Mouse (Mus musculus) lung, embryonic 14.5 days (tissue): ENCODE measurements at regions not wholly inside any gene's neighbourhood (a gene's known extent, or its start where the extent isn't known, plus 50 kb on each side); places are given as distances from the start of the nearest gene placed in this dataset.

ENCODE experiments used
- ATAC-seq: fragments of 200-750 bp; cut with Nextera tagmentation; 2 replicates; pipeline ENCODE4 v1.8.0; 2017; ENCODE audit warnings: mild to moderate bottlenecking, moderate TSS enrichment, moderate library complexity; ENCODE audit not compliant: insufficient read depth
- DNase-seq: peaks from one replicate; pipeline ENCODE4 v3.0.0-alpha.2; 2015
- H3K27ac ChIP-seq: fragments of 300-500 bp; sonication (generic); 2 replicates; pipeline ENCODE4 v1.5.1; 2014; ENCODE audit warnings: low read depth, mild to moderate bottlenecking, moderate library complexity
- H3K27me3 ChIP-seq: fragments of 300-500 bp; sonication (generic); 2 replicates; pipeline ENCODE4 v1.6.1; 2014; ENCODE audit warnings: low read length, control low read depth; ENCODE audit not compliant: insufficient read depth
- H3K36me3 ChIP-seq: fragments of 300-500 bp; sonication (generic); 2 replicates; pipeline ENCODE4 v1.6.1; 2014; ENCODE audit warnings: control low read depth; ENCODE audit not compliant: insufficient read depth
- H3K4me1 ChIP-seq: fragments of 300-500 bp; sonication (generic); 2 replicates; pipeline ENCODE4 v1.6.1; 2014; ENCODE audit warnings: antibody characterized with exemption, control low read depth; ENCODE audit not compliant: insufficient read depth
- H3K4me2 ChIP-seq: fragments of 300-500 bp; sonication (generic); 2 replicates; pipeline ENCODE4 v1.6.1; 2014; ENCODE audit warnings: mild to moderate bottlenecking
- H3K4me3 ChIP-seq: fragments of 300-500 bp; sonication (generic); 2 replicates; pipeline ENCODE4 v1.5.1; 2014; ENCODE audit warnings: low read depth, low read length
- H3K9ac ChIP-seq: fragments of 300-500 bp; sonication (generic); 2 replicates; pipeline ENCODE4 v1.6.1; 2014
- H3K9me3 ChIP-seq: fragments of 300-500 bp; sonication (generic); 2 replicates; pipeline ENCODE4 v1.6.1; 2016; ENCODE audit warnings: low read depth, low read length, control low read depth
- CTCF ChIP-seq: IDR thresholded peaks from 2 replicates; pipeline ENCODE4 v1.5.1; 2016; ENCODE audit warnings: antibody characterized with exemption, low read depth
- WGBS: fragments of 180-500 bp; shearing (Covaris S2); extraction: QIAGEN DNeasy Blood & Tissue Kit; methylation state at CpG from one replicate; pipeline ENCODE4 v1.1.7; 2014; 5-methylcytosine and 5-hydroxymethylcytosine counted together

DNA sequence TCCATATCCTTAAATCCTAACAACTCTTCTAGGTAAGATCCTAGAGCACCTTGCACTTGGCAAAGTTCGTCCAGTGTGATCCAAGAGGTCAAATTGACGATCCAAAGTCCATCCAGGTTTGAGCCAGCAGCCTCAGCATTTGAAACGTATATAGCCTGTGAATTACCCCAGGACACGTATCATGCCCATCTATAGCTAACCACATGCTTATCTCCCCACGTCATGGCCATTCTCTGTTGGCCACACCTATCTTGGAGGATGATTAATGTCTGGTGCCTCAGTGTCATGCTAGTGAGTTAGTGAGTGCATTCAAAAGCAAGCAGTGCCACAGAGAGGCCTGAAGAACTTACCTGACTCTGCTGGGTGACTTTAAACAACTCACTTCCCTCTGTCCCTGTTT, 1521.9 kb upstream of the Gm6569 start:
- ATAC-seq (no peak), DNase-seq (no peak)
- no peak overlapping the region for H3K4me3 ChIP-seq
- no peaks in the 10 kb centered on the region for H3K36me3 ChIP-seq
- no peaks in the 10 kb centered on the region for H3K9me3 ChIP-seq
- WGBS, result 72% methylated on average over 5 of the region's 5 CpGs
- H3K4me1 ChIP-seq, result no peaks in the 10 kb centered on the region
- H3K27me3 ChIP-seq, result no peaks in the 10 kb centered on the region
- H3K9ac ChIP-seq, result no peak overlapping the region
- no peak for TF ChIP-seq CTCF
- no peak overlapping the region for H3K4me2 ChIP-seq
- H3K27ac ChIP-seq, result no peak overlapping the region

DNA sequence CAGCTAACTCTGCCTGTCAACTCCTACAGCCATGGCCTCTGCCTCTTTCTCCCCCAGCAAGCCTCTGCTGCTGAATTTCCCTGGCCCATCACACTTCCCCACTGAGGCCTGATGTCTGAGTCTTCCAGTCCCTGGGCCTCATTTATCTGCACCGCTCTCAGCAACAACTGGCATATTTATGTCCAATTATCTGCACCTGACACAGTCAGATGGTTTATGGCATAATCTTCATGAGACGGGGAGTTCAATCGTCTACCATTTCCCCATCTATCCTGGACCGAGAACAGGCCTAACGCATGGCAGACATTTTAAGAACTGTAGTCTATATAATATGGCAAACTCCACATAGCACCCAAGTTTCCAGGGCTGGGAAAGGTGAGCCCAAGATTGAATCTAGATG, 1512.8 kb upstream of the Gm6569 start:
- no peak for ATAC-seq
- Histone ChIP-seq H3K4me1 (no peaks in the 10 kb centered on the region), H3K4me3 (no peak overlapping the region), H3K9ac (no peak overlapping the region), H3K4me2 (no peak overlapping the region), H3K36me3 (no peaks in the 10 kb centered on the region), H3K27me3 (no peaks in the 10 kb centered on the region), H3K27ac (no peak overlapping the region), H3K9me3 (no peaks in the 10 kb centered on the region)
- no peak for TF ChIP-seq CTCF
- 83% methylated on average over 5 of the region's 5 CpGs for WGBS
- DNase-seq, result no peak

DNA sequence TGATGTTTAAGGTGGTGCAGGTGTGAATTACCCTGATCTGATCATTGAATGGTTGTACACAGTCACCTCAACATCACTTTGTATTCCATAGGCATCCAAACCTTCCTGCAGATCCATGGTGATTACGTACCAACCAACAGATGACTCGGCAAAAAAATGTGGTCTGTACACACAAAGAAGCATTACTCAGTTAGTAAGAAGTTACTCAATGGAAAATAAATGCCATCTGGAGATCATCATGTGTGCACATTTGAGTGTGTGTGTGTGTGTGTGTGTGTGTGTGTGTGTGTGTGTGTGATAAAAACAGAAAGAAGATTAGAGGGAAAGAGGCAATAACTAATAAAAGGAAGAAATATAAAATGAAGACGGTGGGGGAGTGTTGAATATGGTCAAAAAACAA, 1512.2 kb upstream of the Gm6569 start:
- DNase-seq, result no peak
- H3K4me3 ChIP-seq, result no peak overlapping the region
- no peaks in the 10 kb centered on the region for H3K4me1 ChIP-seq
- H3K4me2 ChIP-seq, result no peak overlapping the region
- H3K27me3 ChIP-seq, result no peaks in the 10 kb centered on the region
- H3K36me3 ChIP-seq, result no peaks in the 10 kb centered on the region
- TF ChIP-seq CTCF, result no peak
- no peak overlapping the region for H3K27ac ChIP-seq
- ATAC-seq, result no peak
- WGBS, result 89% methylated on average over 3 of the region's 3 CpGs
- H3K9me3 ChIP-seq, result no peaks in the 10 kb centered on the region
- no peak overlapping the region for H3K9ac ChIP-seq

DNA sequence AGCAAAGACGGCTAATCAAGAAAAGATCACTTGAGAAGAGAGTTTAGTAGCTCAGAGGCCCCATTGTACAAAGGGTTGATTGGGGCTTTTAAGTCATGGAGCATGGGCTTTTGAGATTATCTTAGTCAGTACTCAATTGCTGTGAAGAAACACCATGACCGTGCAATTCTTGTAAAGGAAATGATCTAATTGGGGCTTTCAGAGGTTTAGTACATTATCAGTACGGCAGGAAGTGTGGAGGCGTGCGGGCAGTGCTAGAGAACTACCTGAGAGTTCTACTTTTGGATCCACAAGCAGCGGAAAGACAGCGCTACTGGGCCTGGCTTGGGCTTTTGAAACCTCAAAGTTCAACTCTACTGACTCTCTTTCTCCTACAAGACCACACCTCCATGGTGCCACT, 1511.2 kb upstream of the Gm6569 start:
- no peak for TF ChIP-seq CTCF
- Histone ChIP-seq H3K9me3 (no peaks in the 10 kb centered on the region), H3K36me3 (no peaks in the 10 kb centered on the region), H3K4me1 (no peaks in the 10 kb centered on the region), H3K4me2 (no peak overlapping the region), H3K9ac (no peak overlapping the region), H3K27me3 (no peaks in the 10 kb centered on the region), H3K4me3 (no peak overlapping the region), H3K27ac (no peak overlapping the region)
- 87% methylated on average over 7 of the region's 7 CpGs for WGBS
- ATAC-seq (no peak), DNase-seq (no peak)

DNA sequence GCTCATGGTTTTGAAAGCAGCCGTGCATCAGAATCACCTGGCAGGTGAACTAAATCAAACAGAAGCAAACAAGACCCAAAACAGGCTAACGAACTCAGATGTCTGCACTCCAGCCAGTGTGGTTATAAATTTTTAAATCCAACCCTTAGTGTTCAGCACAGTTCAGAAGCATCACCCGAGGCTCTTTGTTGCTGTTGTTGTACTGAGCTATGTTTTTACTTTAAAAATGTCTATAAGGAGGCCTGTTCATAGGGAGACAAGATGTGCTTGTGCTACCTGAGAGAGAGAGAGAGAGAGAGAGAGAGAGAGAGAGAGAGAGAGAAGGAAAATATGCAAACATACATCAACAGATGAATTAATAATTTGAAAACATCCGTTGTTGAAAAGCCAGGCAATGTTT, 1503.1 kb upstream of the Gm6569 start:
- no peak for TF ChIP-seq CTCF
- Histone ChIP-seq H3K27me3 (no peaks in the 10 kb centered on the region), H3K4me1 (no peaks in the 10 kb centered on the region), H3K9me3 (no peaks in the 10 kb centered on the region), H3K27ac (no peak overlapping the region), H3K4me2 (no peak overlapping the region), H3K9ac (no peak overlapping the region), H3K36me3 (no peaks in the 10 kb centered on the region), H3K4me3 (no peak overlapping the region)
- no peak for DNase-seq
- WGBS, result 59% methylated on average over 4 of the region's 4 CpGs
- no peak for ATAC-seq

DNA sequence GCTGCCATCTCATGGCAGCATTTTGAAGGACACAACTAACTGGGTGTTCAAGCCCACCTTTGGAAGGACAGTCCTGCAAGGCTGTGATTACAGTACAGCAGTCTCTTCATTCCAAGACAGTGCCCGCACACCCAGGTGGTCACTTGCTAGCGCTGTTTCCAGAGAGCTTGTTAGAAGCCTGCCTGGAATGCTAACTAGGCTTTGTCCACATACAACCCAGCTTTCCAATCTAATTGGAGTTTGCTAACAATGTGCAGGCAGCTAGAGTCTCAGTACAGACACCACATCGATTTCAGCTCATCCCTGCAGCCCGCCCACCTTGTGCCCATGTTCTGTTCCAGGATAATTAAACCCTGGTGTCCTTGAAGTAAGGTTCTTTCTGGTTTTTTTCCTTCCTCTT, 1499.9 kb upstream of the Gm6569 start:
- Histone ChIP-seq H3K27me3 (no peaks in the 10 kb centered on the region), H3K36me3 (no peaks in the 10 kb centered on the region), H3K9me3 (no peaks in the 10 kb centered on the region), H3K4me2 (no peak overlapping the region), H3K4me1 (no peaks in the 10 kb centered on the region), H3K4me3 (no peak overlapping the region), H3K27ac (no peak overlapping the region), H3K9ac (no peak overlapping the region)
- ATAC-seq (no peak), DNase-seq (no peak)
- no peak for TF ChIP-seq CTCF
- WGBS, result 84% methylated on average over 4 of the region's 4 CpGs

DNA sequence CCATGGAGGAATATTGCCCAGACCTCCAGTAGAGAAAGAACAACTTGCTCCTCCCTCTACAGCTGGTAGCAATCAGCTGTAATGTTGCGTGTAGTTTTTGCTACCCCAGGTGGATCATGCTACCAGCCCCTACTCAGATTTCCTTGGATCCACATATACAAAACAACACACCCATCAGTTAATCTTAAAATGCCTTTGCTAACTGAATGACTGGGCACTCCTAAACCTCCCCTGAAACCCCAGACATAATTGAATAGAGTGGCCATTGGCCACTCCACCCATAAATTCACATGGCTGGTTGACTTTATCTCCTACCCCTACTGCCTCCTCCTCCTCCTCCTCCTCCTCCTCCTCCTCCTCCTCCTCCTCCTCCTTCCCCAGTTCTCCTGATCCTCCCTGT, 1494.7 kb upstream of the Gm6569 start:
- H3K9me3 ChIP-seq, result no peaks in the 10 kb centered on the region
- no peak overlapping the region for H3K27ac ChIP-seq
- H3K4me2 ChIP-seq, result no peak overlapping the region
- no peak for ATAC-seq
- no peak for TF ChIP-seq CTCF
- no peak overlapping the region for H3K9ac ChIP-seq
- H3K27me3 ChIP-seq, result no peaks in the 10 kb centered on the region
- no peak for DNase-seq
- WGBS, result 74% methylated on average over 1 of the region's 1 CpGs
- no peaks in the 10 kb centered on the region for H3K36me3 ChIP-seq
- H3K4me1 ChIP-seq, result no peaks in the 10 kb centered on the region
- H3K4me3 ChIP-seq, result no peak overlapping the region

DNA sequence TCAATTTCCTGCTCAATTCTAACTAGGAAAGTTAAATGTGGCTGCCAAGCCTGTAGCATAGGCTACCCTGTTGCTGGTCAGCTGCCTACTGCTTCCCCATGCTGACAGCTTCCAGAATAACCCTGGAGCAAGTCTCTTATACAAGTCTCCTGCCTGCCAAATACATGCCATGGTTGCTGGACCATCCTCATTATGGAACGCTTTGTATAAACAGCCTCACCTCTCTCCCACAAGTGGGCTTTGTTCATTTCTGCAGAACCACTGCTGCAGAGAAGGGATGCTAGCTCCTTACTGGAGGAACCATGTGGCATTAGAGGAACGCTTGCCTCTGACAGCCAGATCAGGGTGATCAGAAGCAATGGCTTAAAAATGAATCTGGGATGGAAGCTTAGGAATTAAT, 1492.4 kb upstream of the Gm6569 start:
- 73% methylated on average over 2 of the region's 2 CpGs for WGBS
- Histone ChIP-seq H3K4me3 (no peak overlapping the region), H3K9ac (no peak overlapping the region), H3K27me3 (no peaks in the 10 kb centered on the region), H3K27ac (no peak overlapping the region), H3K4me1 (no peaks in the 10 kb centered on the region), H3K4me2 (no peak overlapping the region), H3K9me3 (no peaks in the 10 kb centered on the region), H3K36me3 (no peaks in the 10 kb centered on the region)
- no peak for DNase-seq
- no peak for ATAC-seq
- no peak for TF ChIP-seq CTCF
